Mouse (Mus musculus) MEL (cell line): ENCODE results near the gene Phxr2. TPM values are rescaled to one million over a fixed set of nuclear protein-coding genes. Genes with fewer than 3 reads are reported as not detected.

Experiments used
- DNase-seq: peaks from one replicate; pipeline ENCODE4 v3.0.0; 2011; ENCODE audit warnings: low read depth, low spot score
- H3K27ac ChIP-seq: 2 replicates; pipeline ENCODE4 v1.5.1; 2012; ENCODE audit warnings: low read depth, mild to moderate bottlenecking, control low read depth, low read length, moderate library complexity; ENCODE audit not compliant: control insufficient read depth
- H3K27me3 ChIP-seq, 2 experiments: fragments of 150-350 bp in 1 of 2; sonication (generic) in 1 of 2; 2 replicates each; pipeline ENCODE4 v1.6.1; 2012; ENCODE audit warnings: low read length in 2 of 2, mild to moderate bottlenecking in 2 of 2, improper control_type of control experiment in 1 of 2, moderate library complexity in 1 of 2; ENCODE audit not compliant: insufficient read depth in 2 of 2, control insufficient read depth in 1 of 2
- H3K36me3 ChIP-seq, 2 experiments: 2 replicates each; pipeline ENCODE4 v1.6.1; 2012 to 2014; ENCODE audit warnings: low read length in 2 of 2, improper control_type of control experiment in 1 of 2, inconsistent platforms in 1 of 2, mild to moderate bottlenecking in 1 of 2; ENCODE audit not compliant: insufficient read depth in 2 of 2, control insufficient read depth in 1 of 2
- H3K4me1 ChIP-seq, 2 experiments: fragments of 150-350 bp in 1 of 2; sonication (generic) in 1 of 2; 2 replicates each; pipeline ENCODE4 v1.6.1; 2012; ENCODE audit warnings: low read length in 2 of 2, improper control_type of control experiment in 1 of 2, mild to moderate bottlenecking in 1 of 2; ENCODE audit not compliant: insufficient read depth in 2 of 2, control insufficient read depth in 1 of 2
- H3K4me3 ChIP-seq, 2 experiments: fragments of 150-350 bp in 1 of 2; sonication (generic) in 1 of 2; 2 replicates each; pipeline ENCODE4 v1.5.1; 2012; ENCODE audit warnings: low read depth in 2 of 2, low read length in 2 of 2, mild to moderate bottlenecking in 2 of 2, moderate library complexity in 2 of 2, control low read depth in 1 of 2, improper control_type of control experiment in 1 of 2; ENCODE audit not compliant: control insufficient read depth in 1 of 2, insufficient read depth in 1 of 2
- H3K79me2 ChIP-seq: 2 replicates; pipeline ENCODE4 v1.6.1; 2012; ENCODE audit warnings: mild to moderate bottlenecking, low read length, moderate library complexity; ENCODE audit not compliant: control insufficient read depth, poor library complexity, insufficient read depth
- H3K9ac ChIP-seq: 2 replicates; pipeline ENCODE4 v1.6.1; 2012; ENCODE audit warnings: low read depth, mild to moderate bottlenecking, control low read depth, low read length, moderate library complexity; ENCODE audit not compliant: control insufficient read depth, poor library complexity, severe bottlenecking
- H3K9me3 ChIP-seq: fragments of 150-350 bp; sonication (generic); replicated peaks from 2 replicates; pipeline ENCODE4 v1.6.1; 2012; ENCODE audit warnings: mild to moderate bottlenecking, low read length, improper control_type of control experiment, moderate library complexity; ENCODE audit not compliant: insufficient read depth
- BHLHE40 ChIP-seq: IDR thresholded peaks from 2 replicates; pipeline ENCODE4 v1.6.1; 2012; ENCODE audit warnings: low read depth, mild to moderate bottlenecking, inconsistent platforms, low read length, improper control_type of control experiment, borderline replicate concordance
- CHD1 ChIP-seq: IDR thresholded peaks from 2 replicates; pipeline ENCODE4 v1.6.1; 2012; ENCODE audit warnings: low read depth, mild to moderate bottlenecking, inconsistent platforms, low read length, improper control_type of control experiment
- CHD2 ChIP-seq: IDR thresholded peaks from 2 replicates; pipeline ENCODE4 v1.6.1; 2011; ENCODE audit warnings: low read length, improper control_type of control experiment
- CTCF ChIP-seq, 3 experiments: IDR thresholded peaks in 2 of 3; conservative IDR thresholded peaks in 1 of 3; 2 replicates each; pipeline ENCODE4 v1.5.1; 2011 to 2012; ENCODE audit warnings: low read length in 3 of 3, low read depth in 2 of 3, mild to moderate bottlenecking in 2 of 3, improper control_type of control experiment in 1 of 3, inconsistent platforms in 1 of 3, mixed read lengths in 1 of 3, moderate library complexity in 1 of 3; ENCODE audit not compliant: control insufficient read depth in 1 of 3, insufficient read depth in 1 of 3, poor library complexity in 1 of 3, severe bottlenecking in 1 of 3
- E2F4 ChIP-seq: IDR thresholded peaks from 2 replicates; pipeline ENCODE4 v1.6.1; 2011; ENCODE audit warnings: low read depth, low read length, improper control_type of control experiment, borderline replicate concordance
- ELF1 ChIP-seq: IDR thresholded peaks from 2 replicates; pipeline ENCODE4 v1.6.1; 2014; ENCODE audit warnings: low read depth, mild to moderate bottlenecking, inconsistent platforms, low read length, improper control_type of control experiment, moderate library complexity
- EP300 ChIP-seq, 2 experiments: IDR thresholded peaks; 2 replicates each; pipeline ENCODE4 v1.6.1; 2011; ENCODE audit warnings: improper control_type of control experiment in 2 of 2, low read length in 2 of 2, low read depth in 1 of 2, mild to moderate bottlenecking in 1 of 2
- ETS1 ChIP-seq: IDR thresholded peaks from 2 replicates; pipeline ENCODE4 v1.6.1; 2012; ENCODE audit warnings: low read depth, mild to moderate bottlenecking, inconsistent platforms, low read length, improper control_type of control experiment, moderate library complexity
- GABPA ChIP-seq: IDR thresholded peaks from 2 replicates; pipeline ENCODE4 v1.6.1; 2012; ENCODE audit warnings: low read depth, mild to moderate bottlenecking, inconsistent platforms, low read length, improper control_type of control experiment, moderate library complexity
- GATA1 ChIP-seq: IDR thresholded peaks from 2 replicates; pipeline ENCODE4 v1.6.1; 2011; ENCODE audit warnings: low read depth, low read length, improper control_type of control experiment
- HCFC1 ChIP-seq: IDR thresholded peaks from 2 replicates; pipeline ENCODE4 v1.6.1; 2012; ENCODE audit warnings: low read depth, mild to moderate bottlenecking, inconsistent platforms, low read length, improper control_type of control experiment, moderate library complexity
- JUND ChIP-seq: IDR thresholded peaks from 2 replicates; pipeline ENCODE4 v1.6.1; 2011; ENCODE audit warnings: low read depth, mild to moderate bottlenecking, improper control_type of control experiment, low read length
- KAT2A ChIP-seq: conservative IDR thresholded peaks from 2 replicates; pipeline ENCODE4 v1.6.1; 2012; ENCODE audit warnings: low read depth, low read length, improper control_type of control experiment, inconsistent platforms
- MAFK ChIP-seq: IDR thresholded peaks from 2 replicates; pipeline ENCODE4 v1.6.1; 2011; ENCODE audit warnings: low read depth, mild to moderate bottlenecking, low read length, improper control_type of control experiment, borderline replicate concordance
- MAX ChIP-seq: IDR thresholded peaks from 2 replicates; pipeline ENCODE4 v1.6.1; 2011; ENCODE audit warnings: low read length, improper control_type of control experiment
- MAZ ChIP-seq: IDR thresholded peaks from 2 replicates; pipeline ENCODE4 v1.6.1; 2012; ENCODE audit warnings: low read depth, mild to moderate bottlenecking, inconsistent platforms, low read length, improper control_type of control experiment
- MXI1 ChIP-seq: IDR thresholded peaks from 2 replicates; pipeline ENCODE4 v1.6.1; 2011; ENCODE audit warnings: mild to moderate bottlenecking, low read depth, low read length, improper control_type of control experiment
- MYB ChIP-seq: IDR thresholded peaks from 2 replicates; pipeline ENCODE4 v1.6.1; 2011; ENCODE audit warnings: mild to moderate bottlenecking, low read depth, low read length, improper control_type of control experiment
- MYC ChIP-seq: IDR thresholded peaks from 2 replicates; pipeline ENCODE4 v1.6.1; 2011; ENCODE audit warnings: low read depth, mild to moderate bottlenecking, low read length, improper control_type of control experiment, moderate library complexity
- NELFE ChIP-seq: IDR thresholded peaks from 2 replicates; pipeline ENCODE4 v1.6.1; 2011; ENCODE audit warnings: low read depth, low read length, improper control_type of control experiment
- NRF1 ChIP-seq: IDR thresholded peaks from 2 replicates; pipeline ENCODE4 v1.6.1; 2014; ENCODE audit warnings: low read depth, mild to moderate bottlenecking, inconsistent platforms, low read length, improper control_type of control experiment, moderate library complexity; ENCODE audit not compliant: poor library complexity, insufficient read depth, severe bottlenecking
- POLR2A ChIP-seq, 2 experiments: IDR thresholded peaks; 2 replicates each; pipeline ENCODE4 v1.6.1; 2011 to 2012; ENCODE audit warnings: low read length in 2 of 2, mild to moderate bottlenecking in 2 of 2, control low read depth in 1 of 2, improper control_type of control experiment in 1 of 2, low read depth in 1 of 2, moderate library complexity in 1 of 2; ENCODE audit not compliant: control insufficient read depth in 1 of 2, insufficient read depth in 1 of 2, poor library complexity in 1 of 2
- POLR2AphosphoS2 ChIP-seq: IDR thresholded peaks from 2 replicates; pipeline ENCODE4 v1.6.1; 2011; ENCODE audit warnings: low read length, improper control_type of control experiment
- POLR2AphosphoS5 ChIP-seq: IDR thresholded peaks from 2 replicates; pipeline ENCODE4 v1.6.1; 2012; ENCODE audit warnings: low read depth, borderline replicate concordance, mild to moderate bottlenecking, inconsistent platforms, low read length, moderate library complexity, mixed read lengths
- RAD21 ChIP-seq: IDR thresholded peaks from 2 replicates; pipeline ENCODE4 v1.6.1; 2011; ENCODE audit warnings: mild to moderate bottlenecking, low read depth, low read length, improper control_type of control experiment
- RCOR1 ChIP-seq: IDR thresholded peaks from 2 replicates; pipeline ENCODE4 v1.6.1; 2012; ENCODE audit warnings: low read depth, mild to moderate bottlenecking, inconsistent platforms, low read length, improper control_type of control experiment
- SIN3A ChIP-seq: IDR thresholded peaks from 2 replicates; pipeline ENCODE4 v1.6.1; 2012; ENCODE audit warnings: low read length, improper control_type of control experiment, inconsistent platforms
- SMC3 ChIP-seq: IDR thresholded peaks from 2 replicates; pipeline ENCODE4 v1.6.1; 2011; ENCODE audit warnings: low read depth, low read length, improper control_type of control experiment
- TAL1 ChIP-seq: IDR thresholded peaks from 2 replicates; pipeline ENCODE4 v1.6.1; 2012; ENCODE audit warnings: mild to moderate bottlenecking, inconsistent platforms, low read length, moderate library complexity, mixed read lengths
- TBP ChIP-seq: IDR thresholded peaks from 2 replicates; pipeline ENCODE4 v1.8.0; 2011; ENCODE audit warnings: low read depth, low read length, improper control_type of control experiment
- TCF12 ChIP-seq: IDR thresholded peaks from 2 replicates; pipeline ENCODE4 v1.6.1; 2014; ENCODE audit warnings: low read depth, mild to moderate bottlenecking, inconsistent platforms, low read length, improper control_type of control experiment, moderate library complexity
- UBTF ChIP-seq: IDR thresholded peaks from 2 replicates; pipeline ENCODE4 v1.6.1; 2012; ENCODE audit warnings: low read depth, mild to moderate bottlenecking, inconsistent platforms, low read length, improper control_type of control experiment, moderate library complexity, borderline replicate concordance; ENCODE audit not compliant: insufficient read depth
- USF1 ChIP-seq: IDR thresholded peaks from 2 replicates; pipeline ENCODE4 v1.6.1; 2014; ENCODE audit warnings: low read depth, mild to moderate bottlenecking, inconsistent platforms, low read length, improper control_type of control experiment, moderate library complexity
- USF2 ChIP-seq, 2 experiments: IDR thresholded peaks; 2 replicates each; pipeline ENCODE4 v1.6.1; 2011 to 2012; ENCODE audit warnings: improper control_type of control experiment in 2 of 2, low read length in 2 of 2, borderline replicate concordance in 1 of 2, inconsistent platforms in 1 of 2, low read depth in 1 of 2, mild to moderate bottlenecking in 1 of 2; ENCODE audit not compliant: insufficient read depth in 1 of 2
- ZC3H11A ChIP-seq: IDR thresholded peaks from 2 replicates; pipeline ENCODE4 v1.6.1; 2012; ENCODE audit warnings: low read depth, mild to moderate bottlenecking, inconsistent platforms, low read length, improper control_type of control experiment
- ZKSCAN1 ChIP-seq: IDR thresholded peaks from 2 replicates; pipeline ENCODE4 v1.6.1; 2012; ENCODE audit warnings: low read depth, mild to moderate bottlenecking, inconsistent platforms, low read length, improper control_type of control experiment, moderate library complexity
- ZMIZ1 ChIP-seq: IDR thresholded peaks from 2 replicates; pipeline ENCODE4 v1.6.1; 2012; ENCODE audit warnings: low read depth, mild to moderate bottlenecking, inconsistent platforms, low read length, improper control_type of control experiment, moderate library complexity
- ZNF384 ChIP-seq: IDR thresholded peaks from 2 replicates; pipeline ENCODE4 v1.6.1; 2012; ENCODE audit warnings: low read depth, mild to moderate bottlenecking, inconsistent platforms, low read length, improper control_type of control experiment
- polyA plus RNA-seq, 2 experiments: library from polyadenylated mRNA; stranded (reverse) in 1 of 2; unstranded in 1 of 2; fragments of >175 nt in 1 of 2; fragments of >200 nt in 1 of 2; gene quantifications; 2 replicates each; pipeline versions ENCODE4 v1.2.1 to v1.2.4; 2012; ENCODE audit warnings: low replicate concordance in 2 of 2, low read depth in 1 of 2; ENCODE audit not compliant: insufficient read length in 2 of 2, insufficient read depth in 1 of 2, missing spikeins in 1 of 2
- total RNA-seq: library from RNA; depleted of rRNA; stranded (reverse); fragments of 300-350 nt; gene quantifications from 2 replicates; pipeline ENCODE4 v1.2.3, GENCODE M21; 2012

Phxr2 gene
- total and polyA plus RNA-seq, 3 experiments = not detected

DNA sequence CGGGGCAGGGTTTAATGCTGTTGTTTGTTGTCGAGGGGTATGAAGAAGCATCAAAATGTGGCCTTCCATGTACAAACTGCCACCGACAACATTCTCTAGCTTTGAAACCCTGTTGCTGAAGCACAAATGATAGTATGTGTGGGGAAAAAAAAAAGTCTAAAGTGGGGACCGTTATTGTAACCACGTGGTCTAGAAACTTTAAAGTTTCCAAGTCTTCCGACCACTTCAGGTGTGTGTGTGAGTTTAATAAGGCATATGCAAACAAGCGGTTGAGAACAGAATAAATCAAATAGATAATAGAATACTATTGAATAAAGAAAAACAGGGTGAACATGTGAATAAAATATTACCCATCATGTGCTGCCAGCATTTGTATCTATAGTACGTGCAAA is 19.8 kb downstream of the Phxr2 start:
- peak overlapping the region; percentile 77 to 87 for H3K4me3 ChIP-seq
- H3K9ac ChIP-seq = peak overlapping the region; percentile 86
- no peaks in the 10 kb centered on the region for H3K9me3 ChIP-seq
- H3K4me1 ChIP-seq = peaks cover 0 to 4% of the 10 kb centered on the region in 2 experiments; a peak in 1 of 4 replicates
- no peaks in the 10 kb centered on the region; a peak in 1 of 4 replicates for H3K36me3 ChIP-seq
- peak overlapping the region; percentile 95 for H3K27ac ChIP-seq
- no peaks in the 10 kb centered on the region for H3K27me3 ChIP-seq
- no peak for DNase-seq
- peaks cover 12% of the 10 kb centered on the region for H3K79me2 ChIP-seq
- TF ChIP-seq CTCF (IDR thresholded peaks at IDR 0.05 in 2 of 3, conservative IDR thresholded peaks at IDR 0.05 in 1 of 3; ENCODE audit: control insufficient read depth in 1 of 3, insufficient read depth in 1 of 3, low read depth in 2 of 3, low read length in 3 of 3, poor library complexity in 1 of 3, severe bottlenecking in 1 of 3) (no peak), UBTF (no peak), POLR2AphosphoS5 (no peak), MYB (no peak), SMC3 (no peak), JUND (no peak), POLR2AphosphoS2 (no peak), HCFC1 (no peak), BHLHE40 (no peak), KAT2A (no peak), TCF12 (no peak), ELF1 (no peak), RCOR1 (no peak), GABPA (no peak), POLR2A (IDR thresholded peaks at IDR 0.05; ENCODE audit: control insufficient read depth in 1 of 2, insufficient read depth in 1 of 2, low read depth in 1 of 2, low read length in 2 of 2, poor library complexity in 1 of 2) (no peak), ETS1 (no peak), MAFK (no peak), CHD1 (no peak), SIN3A (no peak), ZNF384 (peak; percentile 74), ZKSCAN1 (no peak), TBP (no peak), USF1 (peak; percentile 72), RAD21 (no peak), MYC (peak; percentile 81), E2F4 (no peak), NRF1 (no peak), MXI1 (peak; percentile 60), USF2 (IDR thresholded peaks at IDR 0.05; ENCODE audit: borderline replicate concordance in 1 of 2, insufficient read depth in 1 of 2, low read depth in 1 of 2, low read length in 2 of 2) (no peak), TAL1 (no peak), GATA1 (no peak), ZC3H11A (no peak), EP300 (IDR thresholded peaks at IDR 0.05; ENCODE audit: low read depth in 1 of 2, low read length in 2 of 2) (no peak), ZMIZ1 (no peak), MAZ (no peak), NELFE (no peak), MAX (peak; percentile 83), CHD2 (no peak)
- TF ChIP-seq, all 39 proteins: peak for 5
